Mouse (Mus musculus) liver, embryonic 16.5 days (tissue): ENCODE measurements around the gene Miga2. TPM values are rescaled to one million over a fixed set of nuclear protein-coding genes. Genes with fewer than 3 reads are reported as not detected.
A peak's percentile ranks its signal among the peaks of the same experiment; 100 is the strongest.

Experiments
- ATAC-seq: fragments of 200-750 bp; cut with Nextera tagmentation; 2 replicates; pipeline ENCODE4 v1.8.0; 2017; ENCODE audit warnings: low read depth, mild to moderate bottlenecking, moderate number of reproducible peaks, moderate library complexity
- H3K27ac ChIP-seq: fragments of 300-500 bp; sonication (generic); 2 replicates; pipeline ENCODE4 v1.5.1; 2014; ENCODE audit warnings: mild to moderate bottlenecking, low read length
- H3K27me3 ChIP-seq: fragments of 300-500 bp; sonication (generic); 2 replicates; pipeline ENCODE4 v1.6.1; 2014; ENCODE audit warnings: low read depth, low read length, mixed read lengths; ENCODE audit not compliant: control insufficient read depth, insufficient read depth
- H3K36me3 ChIP-seq: fragments of 300-500 bp; sonication (generic); 2 replicates; pipeline ENCODE4 v1.6.1; 2014; ENCODE audit warnings: mild to moderate bottlenecking; ENCODE audit not compliant: control insufficient read depth, insufficient read depth
- H3K4me1 ChIP-seq: fragments of 300-500 bp; sonication (generic); 2 replicates; pipeline ENCODE4 v1.6.1; 2014; ENCODE audit warnings: low read depth, low read length, mixed read lengths; ENCODE audit not compliant: control insufficient read depth
- H3K4me2 ChIP-seq: fragments of 300-500 bp; sonication (generic); 2 replicates; pipeline ENCODE4 v1.6.1; 2014; ENCODE audit warnings: low read depth, low read length, mixed read lengths
- H3K4me3 ChIP-seq: fragments of 300-500 bp; sonication (generic); 2 replicates; pipeline ENCODE4 v1.5.1; 2014; ENCODE audit warnings: low read depth, mild to moderate bottlenecking, low read length
- H3K9ac ChIP-seq: fragments of 300-500 bp; sonication (generic); 2 replicates; pipeline ENCODE4 v1.6.1; 2014; ENCODE audit warnings: low read depth, low read length
- H3K9me3 ChIP-seq: fragments of 300-500 bp; sonication (generic); replicated peaks from 2 replicates; pipeline ENCODE4 v1.6.1; 2016; ENCODE audit warnings: low read length; ENCODE audit not compliant: control insufficient read depth
- WGBS: fragments of 180-500 bp; shearing (Covaris S2); extraction: QIAGEN DNeasy Blood & Tissue Kit; methylation state at CpG from one replicate; pipeline ENCODE4 v1.1.7; 2014; ENCODE audit not compliant: insufficient replicate concordance; 5-methylcytosine and 5-hydroxymethylcytosine counted together
- polyA plus RNA-seq: library from polyadenylated mRNA; unstranded; fragments of >200 nt; fragmentation: Nextera tagmentation; extraction: Ambion mirVana; gene quantifications from 2 replicates; pipeline ENCODE4 v1.2.1, GENCODE M21; 2015

The Miga2 gene
- polyA plus RNA-seq, 1 experiment from 2014 or later: 7.2 TPM

DNA sequence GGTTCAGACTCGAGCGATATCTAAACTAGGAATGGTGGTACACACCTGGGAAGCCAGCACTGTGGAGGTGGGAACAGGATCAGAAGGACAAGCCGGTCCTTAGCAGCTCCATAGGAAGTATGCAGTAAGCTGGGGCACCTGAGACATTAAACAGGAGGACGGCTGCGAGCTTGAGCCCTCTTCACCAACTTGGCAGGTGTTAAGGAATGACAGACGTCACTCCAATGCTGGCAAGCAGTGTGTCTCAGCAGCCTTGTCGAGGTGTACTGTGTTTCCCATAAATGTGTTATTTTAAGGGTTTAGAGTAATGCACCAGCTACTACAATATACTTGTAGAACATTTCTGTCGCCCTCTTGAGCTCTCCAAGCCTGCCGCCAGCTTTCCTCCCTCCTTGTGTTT, 22.9 kb downstream of the Miga2 start:
- 74% methylated on average over 9 of the region's 9 CpGs for WGBS

GRCm38 (mm10) chr2:30389000-30389399, 25.0 kb downstream of the Miga2 start:
- 68% methylated on average over 2 of the region's 2 CpGs for WGBS
- H3K9ac ChIP-seq: no peak overlapping the region
- no peak overlapping the region for H3K4me3 ChIP-seq
- no peak overlapping the region for H3K4me2 ChIP-seq
- no peaks in the 10 kb centered on the region for H3K27me3 ChIP-seq
- peaks cover 17% of the 10 kb centered on the region for H3K4me1 ChIP-seq
- no peaks in the 10 kb centered on the region for H3K36me3 ChIP-seq
- 0 out of 2 replicates have a peak, but pooled peaks cover 2% of the 10 kb centered on the region for H3K9me3 ChIP-seq
- no peak for ATAC-seq
- no peak overlapping the region for H3K27ac ChIP-seq

More for the DNA sequence above, 22.9 kb downstream of the Miga2 start:
- ATAC-seq: no peak
- Histone ChIP-seq H3K9ac (no peak overlapping the region), H3K9me3 (0 out of 2 replicates have a peak, but pooled peaks cover 2% of the 10 kb centered on the region), H3K4me1 (peaks cover 6% of the 10 kb centered on the region), H3K27me3 (no peaks in the 10 kb centered on the region), H3K4me3 (no peak overlapping the region), H3K27ac (no peak overlapping the region), H3K4me2 (no peak overlapping the region), H3K36me3 (0 out of 2 replicates have a peak, but pooled peaks cover 2% of the 10 kb centered on the region)

DNA sequence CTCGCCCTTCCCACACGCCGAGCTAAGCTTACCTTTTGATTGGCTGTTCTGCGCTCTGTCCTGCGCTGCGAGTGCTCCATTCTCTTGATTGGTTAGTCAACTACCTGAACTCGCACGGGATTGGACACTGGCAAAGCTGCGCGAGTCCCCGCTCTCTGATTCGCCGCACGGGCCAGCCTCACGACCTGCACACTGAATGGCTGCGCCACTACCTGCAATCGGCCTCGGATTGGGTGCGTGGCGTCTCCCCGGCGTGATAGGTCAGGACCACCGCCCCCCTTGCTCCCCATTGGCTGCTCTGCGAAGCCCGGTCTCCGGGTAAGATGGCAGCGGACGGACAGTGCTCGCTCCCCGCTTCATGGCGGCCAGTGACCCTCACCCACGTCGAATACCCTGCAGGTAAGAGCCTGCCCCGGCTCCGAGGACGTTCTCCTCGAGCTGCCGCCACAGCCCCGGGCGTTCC, 28.1 kb downstream of the Miga2 start, which contains the start of gene Dolpp1:
Gene Dolpp1 (plus strand): TSS at position 141 of the 463 bp plus-strand sequence.
- H3K9ac ChIP-seq: peak within 1 kb of the TSS; percentile 82

DNA sequence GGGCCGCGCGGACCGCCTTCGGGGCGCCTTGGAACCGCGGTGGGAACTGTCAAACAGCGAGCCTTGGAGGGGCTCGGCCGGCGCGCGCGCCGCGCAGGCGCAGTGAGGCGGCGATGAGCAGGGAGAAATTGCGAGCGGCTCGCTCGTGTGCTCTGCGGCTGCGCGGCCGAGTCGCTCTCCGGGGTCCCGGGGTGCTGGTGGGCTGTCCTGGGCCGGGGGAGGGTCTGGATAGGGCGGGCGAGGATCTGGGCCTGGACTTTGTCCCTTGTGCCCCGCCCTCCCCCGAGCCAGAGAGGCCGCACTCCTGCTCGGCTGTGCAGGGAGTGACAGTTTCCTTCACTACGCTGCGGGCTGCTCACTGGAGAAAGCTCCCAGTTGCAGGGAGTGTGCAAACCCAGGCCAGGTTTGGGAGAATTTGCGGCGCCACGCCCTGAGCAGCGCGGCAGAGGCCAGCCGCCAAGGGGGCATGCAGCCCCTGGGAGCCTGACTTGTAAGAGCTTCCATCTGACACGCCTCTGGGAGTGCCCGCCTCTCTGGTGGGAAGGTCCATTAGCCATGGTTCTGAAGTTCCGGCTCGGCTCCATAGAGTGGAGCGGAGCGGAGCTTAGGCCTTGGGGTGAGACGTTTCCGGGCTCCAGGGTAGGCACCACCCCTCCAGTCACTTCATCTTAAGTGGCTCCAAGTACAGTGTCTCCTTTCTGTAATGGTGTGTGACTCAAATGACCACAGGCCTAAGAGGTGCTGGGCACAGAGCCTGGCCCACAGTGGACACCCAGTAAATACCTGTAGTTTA, 28.7 kb downstream of the Miga2 start:
- Histone ChIP-seq H3K27me3 (no peaks in the 10 kb centered on the region), H3K9ac (peak overlapping the region; percentile 82), H3K9me3 (0 out of 2 replicates have a peak, but pooled peaks cover 2% of the 10 kb centered on the region), H3K4me1 (peaks cover 20% of the 10 kb centered on the region), H3K4me2 (peak overlapping the region; percentile 97), H3K4me3 (peak overlapping the region; percentile 81), H3K27ac (peak overlapping the region; percentile 85), H3K36me3 (peaks cover 4% of the 10 kb centered on the region; the same call in 1 of the 2 replicates)
- under 1% methylated on average over 54 of the region's 54 CpGs for WGBS
- peak; percentile 53 for ATAC-seq

More for the DNA sequence above, 28.1 kb downstream of the Miga2 start, which contains the start of gene Dolpp1:
- Histone ChIP-seq H3K27me3 (no peaks in the 10 kb centered on the region), H3K4me3 (peak within 1 kb of the TSS; percentile 81), H3K27ac (peak within 1 kb of the TSS; percentile 85), H3K9me3 (0 out of 2 replicates have a peak, but pooled peaks cover 2% of the 10 kb centered on the region), H3K4me1 (peaks cover 20% of the 10 kb centered on the region), H3K36me3 (peaks cover 1% of the 10 kb centered on the region; the same call in 1 of the 2 replicates), H3K4me2 (peak within 1 kb of the TSS; percentile 97)
- peak; percentile 97 for ATAC-seq
- WGBS: under 1% methylated on average over 40 of the region's 40 CpGs

DNA sequence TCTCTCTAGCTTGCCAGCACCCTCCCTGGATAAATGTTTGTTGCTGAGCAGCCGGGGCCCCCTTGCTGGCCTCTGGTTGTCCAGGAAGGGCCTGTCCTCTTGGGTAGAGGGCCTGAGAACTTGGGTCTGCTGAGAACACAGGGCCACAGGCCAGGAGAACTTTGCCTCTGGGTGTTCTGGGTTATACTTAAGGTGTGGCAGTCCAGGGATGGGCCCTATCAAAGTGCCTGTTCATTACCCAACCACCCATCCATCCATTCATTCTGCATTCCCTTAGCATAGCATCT, 29.3 kb downstream of the Miga2 start:
- H3K9ac ChIP-seq: peak overlapping the region; percentile 82
- 0 out of 2 replicates have a peak, but pooled peaks cover 2% of the 10 kb centered on the region for H3K9me3 ChIP-seq
- ATAC-seq: no peak
- WGBS: 24% methylated on average over 1 of the region's 1 CpGs
- H3K27ac ChIP-seq: peak overlapping the region; percentile 85
- H3K4me1 ChIP-seq: peaks cover 20% of the 10 kb centered on the region
- no peaks in the 10 kb centered on the region for H3K27me3 ChIP-seq
- H3K36me3 ChIP-seq: peaks cover 4% of the 10 kb centered on the region
- peak overlapping the region; percentile 97 for H3K4me2 ChIP-seq
- peak overlapping the region; percentile 81 for H3K4me3 ChIP-seq

- Histone ChIP-seq H3K36me3 (peaks cover 8% of the 10 kb centered on the region), H3K4me1 (peaks cover 20% of the 10 kb centered on the region), H3K27ac (no peak overlapping the region), H3K27me3 (no peaks in the 10 kb centered on the region), H3K4me3 (no peak overlapping the region), H3K9ac (no peak overlapping the region), H3K9me3 (no peaks in the 10 kb centered on the region), H3K4me2 (no peak overlapping the region)
- no peak for ATAC-seq
- WGBS: 79% methylated on average over 7 of the region's 7 CpGs
Observed at GRCm38 (mm10) chr2:30395757-30396156, 31.7 kb downstream of the Miga2 start.

GRCm38 (mm10) chr2:30396246-30396645, 32.2 kb downstream of the Miga2 start:
- H3K9ac ChIP-seq: no peak overlapping the region
- H3K4me3 ChIP-seq: no peak overlapping the region
- no peaks in the 10 kb centered on the region for H3K27me3 ChIP-seq
- no peak overlapping the region for H3K27ac ChIP-seq
- ATAC-seq: no peak
- peaks cover 8% of the 10 kb centered on the region for H3K36me3 ChIP-seq
- WGBS: 69% methylated on average over 7 of the region's 7 CpGs
- no peak overlapping the region for H3K4me2 ChIP-seq
- H3K9me3 ChIP-seq: no peaks in the 10 kb centered on the region
- H3K4me1 ChIP-seq: peaks cover 20% of the 10 kb centered on the region

GRCm38 (mm10) chr2:30397986-30398512, 34.0 kb downstream of the Miga2 start:
- no peaks in the 10 kb centered on the region for H3K27me3 ChIP-seq
- 85% methylated on average over 10 of the region's 10 CpGs for WGBS
- H3K9ac ChIP-seq: no peak overlapping the region
- ATAC-seq: no peak
- no peak overlapping the region for H3K4me3 ChIP-seq
- no peak overlapping the region for H3K4me2 ChIP-seq
- H3K36me3 ChIP-seq: peaks cover 11% of the 10 kb centered on the region
- H3K27ac ChIP-seq: no peak overlapping the region
- H3K4me1 ChIP-seq: peaks cover 12% of the 10 kb centered on the region
- H3K9me3 ChIP-seq: no peaks in the 10 kb centered on the region
